Mouse (Mus musculus) stomach, postnatal 0 days (tissue): ENCODE data around the gene Bcat2.

Experiments used
- CTCF ChIP-seq: IDR thresholded peaks from 2 replicates; pipeline ENCODE4 v1.5.1; 2016; ENCODE audit warnings: antibody characterized with exemption, low read depth, mild to moderate bottlenecking, moderate library complexity
- EP300 ChIP-seq: optimal IDR thresholded peaks from 2 replicates; pipeline ENCODE3; 2016; ENCODE audit warnings: antibody characterized with exemption

GRCm38 (mm10) chr7:45564811-45565210 lies 5.1 kb upstream of the Bcat2 start:
- TF ChIP-seq CTCF (no peak), EP300 (no peak)
